Mouse (Mus musculus) CH12.LX (cell line): ENCODE measurements around the gene Gm10197.

Experiments used
- CHD2 ChIP-seq: IDR thresholded peaks from 2 replicates; pipeline ENCODE4 v1.6.1; 2011; ENCODE audit warnings: low read length, improper control_type of control experiment
- CTCF ChIP-seq, 2 experiments: IDR thresholded peaks in 1 of 2; conservative IDR thresholded peaks in 1 of 2; 2 replicates each; pipeline ENCODE4 v1.5.1; 2011 to 2012; ENCODE audit warnings: low read depth in 2 of 2, low read length in 2 of 2, improper control_type of control experiment in 1 of 2, inconsistent platforms in 1 of 2, mild to moderate bottlenecking in 1 of 2, moderate library complexity in 1 of 2
- E2F4 ChIP-seq: IDR thresholded peaks from 2 replicates; pipeline ENCODE4 v1.6.1; 2011; ENCODE audit warnings: low read depth, low read length, improper control_type of control experiment; ENCODE audit not compliant: insufficient replicate concordance
- EP300 ChIP-seq: IDR thresholded peaks from 2 replicates; pipeline ENCODE4 v1.6.1; 2011; ENCODE audit warnings: low read length, improper control_type of control experiment
- MAX ChIP-seq: IDR thresholded peaks from 2 replicates; pipeline ENCODE4 v1.6.1; 2011; ENCODE audit warnings: low read length, improper control_type of control experiment
- NELFE ChIP-seq: IDR thresholded peaks from 2 replicates; pipeline ENCODE4 v1.6.1; 2011; ENCODE audit warnings: low read depth, low read length, improper control_type of control experiment
- POLR2A ChIP-seq: IDR thresholded peaks from 2 replicates; pipeline ENCODE4 v1.6.1; 2011; ENCODE audit warnings: low read depth, mild to moderate bottlenecking, improper control_type of control experiment, low read length
- SMC3 ChIP-seq: IDR thresholded peaks from 2 replicates; pipeline ENCODE4 v1.6.1; 2011; ENCODE audit warnings: low read depth, low read length, improper control_type of control experiment
- TCF12 ChIP-seq: IDR thresholded peaks from 2 replicates; pipeline ENCODE4 v1.6.1; 2014; ENCODE audit warnings: low read depth, mild to moderate bottlenecking, inconsistent platforms, low read length, improper control_type of control experiment
- USF2 ChIP-seq: conservative IDR thresholded peaks from 2 replicates; pipeline ENCODE4 v1.6.1; 2011; ENCODE audit warnings: low read depth, low read length, improper control_type of control experiment
- ZKSCAN1 ChIP-seq: IDR thresholded peaks from 2 replicates; pipeline ENCODE4 v1.6.1; 2012; ENCODE audit warnings: low read depth, inconsistent platforms, low read length, improper control_type of control experiment, borderline replicate concordance

GRCm38 (mm10) chr19:53413617-53414380 lies 42.2 kb upstream of the Gm10197 start:
- TF ChIP-seq CTCF (conservative IDR thresholded peaks at IDR 0.05 in 1 of 2, IDR thresholded peaks at IDR 0.05 in 1 of 2; ENCODE audit: low read depth in 2 of 2, low read length in 2 of 2) (no peak), USF2 (no peak), CHD2 (no peak), MAX (no peak), POLR2A (no peak), E2F4 (no peak), EP300 (no peak), TCF12 (no peak), NELFE (no peak), ZKSCAN1 (no peak), SMC3 (no peak)
